Mouse (Mus musculus) CD8-positive naive resting alpha-beta T cell, adult 57 days (primary cell): ENCODE data around the gene Rere. TPM values are rescaled to one million over a fixed set of nuclear protein-coding genes. Genes with fewer than 3 reads are reported as not detected.

ENCODE experiments used
- total RNA-seq: library from RNA; stranded (reverse); gene quantifications from one replicate; pipeline ENCODE4 v1.2.4, GENCODE M21; 2023

Gene Rere
- 144 TPM for total RNA-seq

GRCm38 (mm10) chr4:150281018-150281761, at the start of gene Rere:
Rere (plus strand) TSS chr4:150281646.

GRCm38 (mm10) chr4:150236521-150237481, 44.6 kb upstream of the Rere start, which contains the start of gene Eno1:
Eno1 (plus strand) TSS chr4:150236721.

GRCm38 (mm10) chr4:150651390-150652277, 370.2 kb downstream of the Rere start, which contains the start of gene Slc45a1:
Slc45a1 (minus strand) TSS chr4:150652174.

Other genes starting within 250 kb of the Rere start
- gene Gpr157, start 194.3 kb upstream of the Rere start, total RNA-seq: 1.3 TPM
- gene Slc2a5, start 162.4 kb upstream of the Rere start, total RNA-seq: not detected
- gene Slc2a7, start 132.7 kb upstream of the Rere start, total RNA-seq: not detected
- not detected for gene Car6, start 80.3 kb upstream of the Rere start, total RNA-seq
- gene Eno1, start 44.9 kb upstream of the Rere start, total RNA-seq: 149 TPM